In genomic region chr4:54460596-54460995, GRCm38 (mm10) we compare ENCODE assay signal across 24 mouse cellular contexts.
A peak's percentile ranks its signal among the peaks of the same experiment; 100 is the strongest.
DNase-seq lines count a peak whose midpoint lies in the region; ATAC-seq and TF ChIP-seq lines count a peak whose summit lies in the region.
"Had no signal": no experiment of that assay in that cellular context is flagged by ENCODE, and none has a peak within 500 bp of the region (broad histone marks: within the 10 kb centered on the region; RNA-seq: fewer than 3 reads in every experiment).

No protein-coding gene starts in this region.

- no peaks in the 10 kb centered on the region for H3K36me3 ChIP-seq in midbrain, embryonic 11.5 days (ENCODE audit: control insufficient read depth, insufficient read depth, low read length)
- H3K36me3 ChIP-seq in midbrain, postnatal 0 days (ENCODE audit: insufficient read depth, low read length): no peaks in the 10 kb centered on the region
- H3K36me3 ChIP-seq: embryonic facial prominence, embryonic 13.5 days; embryonic facial prominence, embryonic 15.5 days; forebrain, embryonic 10.5 days; forebrain, embryonic 12.5 days had no signal

- no peak overlapping the region for H3K4me2 ChIP-seq in midbrain, embryonic 11.5 days
- H3K4me2 ChIP-seq in midbrain, postnatal 0 days (ENCODE audit: low read depth, low read length, poor library complexity, severe bottlenecking): no peak overlapping the region
- H3K4me2 ChIP-seq: embryonic facial prominence, embryonic 13.5 days; embryonic facial prominence, embryonic 15.5 days; forebrain, embryonic 12.5 days had no signal

- no peaks in the 10 kb centered on the region for H3K4me1 ChIP-seq in midbrain, embryonic 11.5 days (ENCODE audit: control insufficient read depth, insufficient read depth, low read length)
- no peaks in the 10 kb centered on the region for H3K4me1 ChIP-seq in midbrain, postnatal 0 days (ENCODE audit: insufficient read depth, low read length)
- H3K4me1 ChIP-seq: embryonic facial prominence, embryonic 13.5 days; embryonic facial prominence, embryonic 15.5 days; forebrain, embryonic 10.5 days; forebrain, embryonic 12.5 days had no signal

- no peak for TF ChIP-seq CTCF in midbrain, postnatal 0 days (IDR thresholded peaks at IDR 0.05)

- no peak for ATAC-seq in midbrain, embryonic 11.5 days (ENCODE audit: low FRiP score)
- ATAC-seq in midbrain, postnatal 0 days (ENCODE audit: low FRiP score): no peak
- ATAC-seq: activated CD4-positive, CD25-positive, alpha-beta regulatory T cell, adult 4 months; forebrain, embryonic 14.5 days; forebrain, embryonic 16.5 days had no signal

- H3K9ac ChIP-seq in midbrain, embryonic 11.5 days (ENCODE audit: low read length): no peak overlapping the region
- H3K9ac ChIP-seq in midbrain, postnatal 0 days (replicated peaks; ENCODE audit: low read length, poor library complexity, severe bottlenecking): no peak overlapping the region
- H3K9ac ChIP-seq: embryonic facial prominence, embryonic 13.5 days; embryonic facial prominence, embryonic 15.5 days; forebrain, embryonic 12.5 days had no signal

- no peaks in the 10 kb centered on the region for H3K27me3 ChIP-seq in midbrain, embryonic 11.5 days (ENCODE audit: control insufficient read depth, insufficient read depth, low read length)
- H3K27me3 ChIP-seq in midbrain, postnatal 0 days (ENCODE audit: insufficient read depth, low read length): no peaks in the 10 kb centered on the region
- H3K27me3 ChIP-seq: embryonic facial prominence, embryonic 13.5 days; embryonic facial prominence, embryonic 15.5 days; forebrain, embryonic 12.5 days had no signal

- no peak overlapping the region for H3K27ac ChIP-seq in midbrain, embryonic 11.5 days (ENCODE audit: low read depth, low read length)
- no peak overlapping the region for H3K27ac ChIP-seq in midbrain, postnatal 0 days (ENCODE audit: low read depth, low read length)
- H3K27ac ChIP-seq: embryonic facial prominence, embryonic 13.5 days; embryonic facial prominence, embryonic 15.5 days; forebrain, embryonic 10.5 days; forebrain, embryonic 12.5 days had no signal

- 58% methylated on average over 2 of the region's 2 CpGs for WGBS in midbrain, embryonic 11.5 days
- 62% methylated on average over 2 of the region's 2 CpGs for WGBS in midbrain, postnatal 0 days

- peak; percentile 31 for DNase-seq in midbrain, embryonic 11.5 days (ENCODE audit: low spot score, missing footprints)
- no peak for DNase-seq in midbrain, postnatal 0 days (ENCODE audit: low spot score)
- peak; percentile 85 for DNase-seq in R1 (ENCODE audit: low read depth, low spot score)
- peak; percentile 86 for DNase-seq in ZHBTc4 (ENCODE audit: low read depth, low spot score)
- no peak for DNase-seq in adrenal gland, adult 8-10 months
- no peak for DNase-seq in testis, postnatal 14 days (ENCODE audit: low spot score)
- DNase-seq: adrenal gland, postnatal 10 days; adrenal gland, postnatal 25 days; B cell, adult 2 months; cerebellum, adult 11 months; cerebellum, adult 18-20 months; cerebellum, adult 8-10 months; cerebellum, adult 9-11 months; cerebellum, postnatal 14 days; cerebellum, postnatal 36 days; embryo, embryonic 11 days had no signal

- H3K9me3 ChIP-seq in midbrain, embryonic 11.5 days (ENCODE audit: control insufficient read depth, low read length): no peaks in the 10 kb centered on the region
- H3K9me3 ChIP-seq in midbrain, postnatal 0 days (ENCODE audit: low read length): no peaks in the 10 kb centered on the region
- H3K9me3 ChIP-seq: embryonic facial prominence, embryonic 13.5 days; embryonic facial prominence, embryonic 15.5 days; forebrain, embryonic 10.5 days; forebrain, embryonic 12.5 days had no signal

- no peak overlapping the region for H3K4me3 ChIP-seq in midbrain, embryonic 11.5 days (ENCODE audit: low read depth, low read length)
- no peak overlapping the region for H3K4me3 ChIP-seq in midbrain, postnatal 0 days (ENCODE audit: low read depth, low read length)
- H3K4me3 ChIP-seq: embryonic facial prominence, embryonic 13.5 days; embryonic facial prominence, embryonic 15.5 days; erythroblast, embryonic 14.5 days; forebrain, embryonic 10.5 days; forebrain, embryonic 12.5 days had no signal

Comparison
In these comparisons a context has a peak if more than half of its experiments do, and no peak if none do; other contexts are left out.
1. DNase-seq: peak in midbrain, embryonic 11.5 days (single experiment), R1 (single experiment) and ZHBTc4 (single experiment); none in midbrain, postnatal 0 days (single experiment), adrenal gland, adult 8-10 months (single experiment) and testis, postnatal 14 days (single experiment).